Mouse (Mus musculus): ENCODE measurements at regions not wholly inside any gene's neighbourhood (a gene's known extent, or its start where the extent isn't known, plus 50 kb on each side); places are given as distances from the start of the nearest gene placed in this dataset.

- no peak overlapping the region for H3K4me3 ChIP-seq (ENCODE audit: insufficient read depth, low read length)
- TF ChIP-seq POLR2A (IDR thresholded peaks at IDR 0.05; ENCODE audit: low read depth, low read length): no peak
- no peak for TF ChIP-seq CTCF (IDR thresholded peaks at IDR 0.05; ENCODE audit: borderline replicate concordance, insufficient read depth, low read length)
Measured at GRCm38 (mm10) chr10:19490500-19490899, 101.2 kb upstream of the Ifngr1 start.

GRCm38 (mm10) chr10:19491513-19492380 lies 100.0 kb upstream of the Ifngr1 start:
- TF ChIP-seq POLR2A (IDR thresholded peaks at IDR 0.05; ENCODE audit: low read depth, low read length) (no peak), CTCF (IDR thresholded peaks at IDR 0.05; ENCODE audit: borderline replicate concordance, insufficient read depth, low read length) (no peak)
- Histone ChIP-seq H3K4me1 (ENCODE audit: control insufficient read depth, insufficient read depth, low read length) (peaks cover 4% of the 10 kb centered on the region), H3K27ac (ENCODE audit: insufficient read depth, low read length) (no peak overlapping the region), H3K4me3 (ENCODE audit: insufficient read depth, low read length) (no peak overlapping the region)

More at GRCm38 (mm10) chr10:19490500-19490899, 101.2 kb upstream of the Ifngr1 start:
- Histone ChIP-seq H3K27ac (ENCODE audit: insufficient read depth, low read length) (no peak overlapping the region), H3K4me1 (ENCODE audit: control insufficient read depth, insufficient read depth, low read length) (peaks cover 4% of the 10 kb centered on the region)

- TF ChIP-seq CTCF (IDR thresholded peaks at IDR 0.05; ENCODE audit: borderline replicate concordance, insufficient read depth, low read length) (no peak), POLR2A (IDR thresholded peaks at IDR 0.05; ENCODE audit: low read depth, low read length) (no peak)
- peaks cover 4% of the 10 kb centered on the region for H3K4me1 ChIP-seq (ENCODE audit: control insufficient read depth, insufficient read depth, low read length)
- no peak overlapping the region for H3K27ac ChIP-seq (ENCODE audit: insufficient read depth, low read length)
- H3K4me3 ChIP-seq (ENCODE audit: insufficient read depth, low read length): no peak overlapping the region
Measured at GRCm38 (mm10) chr10:19494461-19495105, 97.2 kb upstream of the Ifngr1 start.

GRCm38 (mm10) chr10:19498112-19498511 lies 93.6 kb upstream of the Ifngr1 start:
- TF ChIP-seq POLR2A (IDR thresholded peaks at IDR 0.05; ENCODE audit: low read depth, low read length): no peak
- no peak for TF ChIP-seq CTCF (IDR thresholded peaks at IDR 0.05; ENCODE audit: borderline replicate concordance, insufficient read depth, low read length)
- Histone ChIP-seq H3K4me3 (ENCODE audit: insufficient read depth, low read length) (no peak overlapping the region), H3K27ac (ENCODE audit: insufficient read depth, low read length) (no peak overlapping the region), H3K4me1 (ENCODE audit: control insufficient read depth, insufficient read depth, low read length) (peaks cover 4% of the 10 kb centered on the region)

GRCm38 (mm10) chr10:19502874-19503273 lies 88.9 kb upstream of the Ifngr1 start:
- Histone ChIP-seq H3K4me1 (ENCODE audit: control insufficient read depth, insufficient read depth, low read length) (no peaks in the 10 kb centered on the region), H3K4me3 (ENCODE audit: insufficient read depth, low read length) (no peak overlapping the region), H3K27ac (ENCODE audit: insufficient read depth, low read length) (no peak overlapping the region)
- no peak for TF ChIP-seq CTCF (IDR thresholded peaks at IDR 0.05; ENCODE audit: borderline replicate concordance, insufficient read depth, low read length)
- TF ChIP-seq POLR2A (IDR thresholded peaks at IDR 0.05; ENCODE audit: low read depth, low read length): no peak

- TF ChIP-seq CTCF (IDR thresholded peaks at IDR 0.05; ENCODE audit: borderline replicate concordance, insufficient read depth, low read length) (no peak), POLR2A (IDR thresholded peaks at IDR 0.05; ENCODE audit: low read depth, low read length) (no peak)
- Histone ChIP-seq H3K4me1 (ENCODE audit: control insufficient read depth, insufficient read depth, low read length) (no peaks in the 10 kb centered on the region), H3K4me3 (ENCODE audit: insufficient read depth, low read length) (no peak overlapping the region), H3K27ac (ENCODE audit: insufficient read depth, low read length) (no peak overlapping the region)
Measured at GRCm38 (mm10) chr10:19503846-19504765, 87.6 kb upstream of the Ifngr1 start.

- H3K27ac ChIP-seq (ENCODE audit: insufficient read depth, low read length): no peak overlapping the region
- H3K4me1 ChIP-seq (ENCODE audit: control insufficient read depth, insufficient read depth, low read length): no peaks in the 10 kb centered on the region
- TF ChIP-seq CTCF (IDR thresholded peaks at IDR 0.05; ENCODE audit: borderline replicate concordance, insufficient read depth, low read length): no peak
- no peak for TF ChIP-seq POLR2A (IDR thresholded peaks at IDR 0.05; ENCODE audit: low read depth, low read length)
- no peak overlapping the region for H3K4me3 ChIP-seq (ENCODE audit: insufficient read depth, low read length)
Measured at GRCm38 (mm10) chr10:19505174-19505573, 86.6 kb upstream of the Ifngr1 start.

GRCm38 (mm10) chr10:19505979-19506378 lies 85.8 kb upstream of the Ifngr1 start:
- TF ChIP-seq POLR2A (IDR thresholded peaks at IDR 0.05; ENCODE audit: low read depth, low read length) (no peak), CTCF (IDR thresholded peaks at IDR 0.05; ENCODE audit: borderline replicate concordance, insufficient read depth, low read length) (no peak)
- H3K4me3 ChIP-seq (ENCODE audit: insufficient read depth, low read length): no peak overlapping the region
- H3K27ac ChIP-seq (ENCODE audit: insufficient read depth, low read length): no peak overlapping the region
- no peaks in the 10 kb centered on the region for H3K4me1 ChIP-seq (ENCODE audit: control insufficient read depth, insufficient read depth, low read length)

GRCm38 (mm10) chr10:19506434-19506833 lies 85.3 kb upstream of the Ifngr1 start:
- H3K4me1 ChIP-seq (ENCODE audit: control insufficient read depth, insufficient read depth, low read length): no peaks in the 10 kb centered on the region
- no peak overlapping the region for H3K27ac ChIP-seq (ENCODE audit: insufficient read depth, low read length)
- H3K4me3 ChIP-seq (ENCODE audit: insufficient read depth, low read length): no peak overlapping the region
- no peak for TF ChIP-seq POLR2A (IDR thresholded peaks at IDR 0.05; ENCODE audit: low read depth, low read length)
- no peak for TF ChIP-seq CTCF (IDR thresholded peaks at IDR 0.05; ENCODE audit: borderline replicate concordance, insufficient read depth, low read length)

Measured in embryonic fibroblast, embryonic 13.5 days (primary cell).